Mouse (Mus musculus): ENCODE measurements around the gene Nf1.

The Nf1 gene

GRCm38 (mm10) chr11:79328060-79328459 lies 11.4 kb upstream of the Nf1 start:
- no peak for DNase-seq (ENCODE audit: low read depth, low spot score)

DNA sequence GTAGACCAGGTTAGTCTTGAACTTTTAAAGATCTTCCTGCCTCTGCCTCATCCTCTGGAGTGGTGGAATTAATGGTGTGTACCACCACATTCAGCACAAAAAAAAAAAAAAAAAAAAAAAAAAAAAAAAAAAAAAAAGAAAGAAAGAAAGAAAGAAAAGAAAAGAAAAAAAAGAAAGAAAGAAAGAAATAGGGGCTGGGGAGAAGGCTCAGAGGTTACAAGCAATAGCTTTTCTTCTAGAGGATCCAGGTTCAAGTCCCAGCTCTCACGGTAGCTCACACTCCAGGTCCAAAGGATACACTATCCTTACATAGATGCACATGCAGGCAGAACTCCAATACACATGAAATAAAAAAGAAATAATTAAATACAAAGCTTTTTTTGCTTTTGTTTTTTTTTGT lies 9.9 kb upstream of the Nf1 start:
- no peak for DNase-seq (ENCODE audit: low read depth, low spot score)

DNA sequence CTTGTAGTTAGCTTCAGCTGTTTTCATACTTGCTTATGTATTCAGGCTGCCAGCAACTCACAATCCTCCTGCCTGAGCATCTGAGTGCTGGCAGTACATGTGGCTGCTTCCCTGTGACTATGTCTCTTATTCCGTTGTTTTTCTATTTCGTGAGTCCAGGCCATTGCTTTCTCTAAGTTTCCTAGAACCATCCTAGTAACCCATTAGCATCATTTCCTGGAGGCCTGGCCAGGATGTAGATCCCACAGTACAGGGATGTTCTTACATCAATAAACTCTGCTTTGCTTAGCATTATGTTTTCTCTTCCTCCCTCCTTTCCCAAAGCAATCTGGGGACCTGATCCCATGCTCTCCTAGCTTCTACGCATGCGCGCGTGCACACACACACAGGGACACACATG lies 4.4 kb upstream of the Nf1 start:
- no peak for DNase-seq (ENCODE audit: low read depth, low spot score)

DNA sequence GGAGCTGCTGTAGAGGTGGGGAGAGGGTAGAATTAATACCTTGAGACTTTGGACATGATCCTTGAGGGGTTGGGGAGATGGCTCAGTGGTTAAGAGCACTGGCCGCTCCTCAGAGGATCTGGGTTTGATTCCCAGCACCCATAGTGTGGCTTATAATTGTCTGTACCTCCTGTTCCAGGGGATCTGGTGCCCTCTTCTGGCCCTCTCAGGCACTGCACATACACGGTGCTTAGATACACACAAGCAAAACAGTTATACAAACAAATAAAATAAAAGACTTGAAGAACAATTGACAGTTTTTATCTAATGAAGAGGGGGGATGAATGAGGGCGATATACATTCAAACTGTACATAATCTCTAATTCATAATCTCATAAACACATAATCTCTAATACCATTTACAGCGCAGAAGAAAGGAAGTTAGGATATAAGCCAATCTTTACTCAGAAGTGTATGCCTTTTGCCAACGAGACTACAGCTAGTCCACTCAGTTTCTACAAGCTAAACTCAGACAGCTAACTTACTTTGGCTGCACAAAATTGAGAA lies 2.7 kb upstream of the Nf1 start:
- peak; percentile 39 for DNase-seq (ENCODE audit: low read depth, low spot score)

DNA sequence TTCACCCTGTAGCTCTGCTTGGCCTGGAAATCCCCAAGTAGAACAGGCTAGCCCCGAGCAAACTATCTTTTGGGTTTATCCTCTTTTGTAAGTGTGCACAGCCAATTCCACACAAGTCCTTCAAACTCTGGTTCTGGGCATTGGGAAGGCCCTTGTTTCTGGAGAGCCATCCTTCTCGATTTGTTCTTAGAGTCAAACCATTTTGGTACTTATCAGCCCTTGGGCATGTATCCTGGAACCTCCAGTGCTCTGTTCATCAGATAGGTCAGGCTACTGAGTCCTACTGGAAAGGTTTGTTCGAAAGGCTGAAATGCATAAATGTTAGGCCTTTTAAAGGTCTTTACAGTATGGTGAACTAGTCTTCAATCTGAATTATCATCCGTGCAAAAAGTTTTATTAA lies 872 bp upstream of the Nf1 start:
- DNase-seq (ENCODE audit: low read depth, low spot score): peak; percentile 13

- DNase-seq (ENCODE audit: low read depth, low spot score): peak; percentile 57
Measured at GRCm38 (mm10) chr11:79339808-79340781, 602 bp downstream of the Nf1 start.

DNA sequence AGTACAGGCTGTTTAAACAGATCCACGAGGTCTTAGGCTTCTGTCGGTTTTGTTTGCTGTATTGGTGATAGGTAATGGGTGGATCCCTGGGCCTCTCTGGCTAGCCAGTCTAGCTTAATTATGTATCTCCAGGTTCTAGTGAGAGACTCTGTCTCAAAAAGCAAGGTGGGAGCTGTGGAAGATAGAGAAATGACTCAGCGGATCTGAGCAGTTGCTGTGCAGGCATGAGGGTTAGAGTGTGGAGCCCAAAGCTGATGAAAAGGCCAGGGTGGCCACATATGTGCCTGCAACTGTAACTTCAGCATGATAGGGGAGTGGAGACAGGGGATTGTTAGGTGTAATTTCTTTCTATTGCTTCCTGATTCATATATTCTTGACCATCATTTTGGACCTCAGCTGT lies 17.5 kb downstream of the Nf1 start:
- DNase-seq (ENCODE audit: low read depth, low spot score): no peak

DNA sequence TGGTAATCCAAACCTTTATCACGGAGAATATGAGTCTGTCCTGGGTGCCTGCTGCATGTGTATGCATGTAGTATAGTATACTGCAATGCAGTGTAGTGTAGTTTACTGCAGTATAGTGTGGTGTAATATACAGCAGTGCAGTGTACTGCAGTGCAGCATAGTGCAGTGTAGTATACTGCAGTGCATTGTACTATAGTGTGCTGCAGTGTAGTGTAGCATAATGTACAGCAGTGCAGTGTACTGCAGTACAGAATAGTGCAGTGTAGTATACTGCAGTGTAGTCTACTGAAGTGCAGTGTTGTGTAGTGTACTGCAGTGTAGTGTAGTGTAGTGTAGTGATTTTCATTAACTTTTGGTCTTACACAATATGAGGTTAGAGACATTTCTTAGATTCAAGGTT lies 17.9 kb downstream of the Nf1 start:
- DNase-seq (ENCODE audit: low read depth, low spot score): no peak

DNA sequence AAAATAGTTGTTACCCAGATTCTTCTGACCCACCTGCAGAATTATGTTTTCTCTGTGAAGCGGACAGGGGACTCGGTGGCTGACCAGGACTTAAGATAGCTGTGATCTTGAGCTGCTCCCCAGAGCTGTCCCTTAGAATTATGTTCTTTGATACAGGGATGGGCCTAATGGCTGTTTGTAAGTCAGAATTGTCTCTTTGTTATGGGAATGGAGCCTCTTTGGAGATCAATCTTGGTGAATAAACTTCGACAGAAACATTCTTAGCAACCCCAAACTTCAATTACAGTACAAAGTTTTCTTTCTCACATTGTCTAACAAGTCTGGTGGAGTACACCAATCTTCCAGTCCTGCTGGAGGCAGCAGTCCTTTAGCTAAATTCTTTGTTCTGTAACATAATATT lies 25.5 kb downstream of the Nf1 start:
- DNase-seq (ENCODE audit: low read depth, low spot score): no peak

DNA sequence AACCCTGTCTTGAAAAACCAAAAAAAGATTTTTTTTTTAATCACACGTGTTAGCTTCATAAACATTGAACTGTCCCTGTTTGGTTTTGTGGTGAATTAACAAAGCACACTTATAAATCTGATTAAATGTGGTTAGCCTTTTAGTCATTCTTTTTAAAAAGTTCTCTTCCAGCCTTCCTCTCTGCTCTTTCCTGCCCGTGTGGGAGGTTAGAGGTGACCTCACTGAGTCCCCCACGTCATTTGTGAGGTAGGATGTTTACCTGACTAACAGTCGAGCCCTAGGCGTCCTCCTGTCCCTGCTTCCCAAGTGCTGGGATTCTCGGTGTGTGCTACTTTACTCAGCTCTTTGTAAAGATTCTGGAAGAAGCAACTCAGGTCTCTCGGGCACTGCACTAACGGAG lies 26.8 kb downstream of the Nf1 start:
- peak; percentile 56 for DNase-seq (ENCODE audit: low read depth, low spot score)

DNA sequence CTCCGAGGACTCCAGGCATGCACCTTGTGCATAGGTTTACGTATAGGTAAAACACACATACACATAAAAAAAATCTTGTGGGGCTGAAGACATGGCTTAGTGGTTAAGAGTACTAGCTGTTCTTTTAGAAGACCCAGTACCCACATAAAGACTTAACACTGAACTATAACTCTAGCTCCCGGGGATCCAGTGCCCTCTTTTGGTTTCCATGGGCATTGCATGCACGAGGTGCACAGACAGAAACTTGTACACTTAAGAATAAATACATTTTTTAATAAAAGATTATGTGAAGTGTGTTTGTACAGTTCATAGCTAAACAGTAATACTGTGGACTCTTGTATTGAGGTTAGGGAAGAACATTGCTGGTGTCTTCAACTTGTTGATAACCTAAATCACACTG lies 33.5 kb downstream of the Nf1 start:
- DNase-seq (ENCODE audit: low read depth, low spot score): no peak

DNA sequence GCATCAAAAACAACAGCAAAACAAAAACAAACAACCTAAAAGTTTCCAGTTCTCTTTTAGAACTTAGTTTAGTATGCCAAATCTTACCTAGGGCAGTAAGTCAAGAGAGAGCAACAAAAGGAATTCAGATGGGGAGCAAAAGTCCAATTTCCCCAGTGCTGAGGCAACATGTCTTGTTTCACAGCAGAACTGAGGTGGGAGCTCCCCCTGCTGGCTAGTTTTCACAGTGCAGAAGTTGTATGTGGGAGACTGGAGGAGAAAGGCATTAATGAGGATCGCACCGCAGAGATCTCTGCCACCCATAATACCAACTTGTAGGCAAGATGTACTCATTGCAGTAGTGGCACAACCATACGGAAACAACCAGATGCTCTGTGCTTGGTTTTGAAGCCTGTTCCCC lies 58.8 kb downstream of the Nf1 start:
- peak; percentile 78 for DNase-seq (ENCODE audit: low read depth, low spot score)

- peak; percentile 30 for DNase-seq (ENCODE audit: low read depth, low spot score)
Measured at GRCm38 (mm10) chr11:79403625-79404319, 64.3 kb downstream of the Nf1 start.

GRCm38 (mm10) chr11:79413761-79414513 lies 74.4 kb downstream of the Nf1 start:
- no peak for DNase-seq (ENCODE audit: low read depth, low spot score)

DNA sequence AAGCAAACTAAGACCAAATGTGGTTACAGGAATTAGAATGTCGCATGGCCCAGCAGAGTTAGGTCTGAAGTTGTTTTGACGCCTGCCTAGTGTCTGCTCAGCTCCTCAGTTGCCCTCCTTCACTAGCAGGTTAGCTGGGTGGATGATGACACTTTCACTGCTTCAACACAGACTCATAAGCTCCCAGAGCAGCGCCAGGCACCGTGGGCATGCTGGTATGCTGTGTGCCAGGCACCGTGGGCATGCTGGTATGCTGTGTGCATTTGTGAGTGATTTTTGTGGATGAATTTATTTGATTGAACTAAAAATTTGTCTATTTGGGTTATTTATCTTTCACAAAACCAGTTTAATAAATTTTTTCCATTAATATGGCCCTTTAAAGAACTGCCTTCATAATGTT lies 83.0 kb downstream of the Nf1 start:
- no peak for DNase-seq (ENCODE audit: low read depth, low spot score)

- no peak for DNase-seq (ENCODE audit: low read depth, low spot score)
Measured at GRCm38 (mm10) chr11:79426571-79426970, 87.1 kb downstream of the Nf1 start.

- DNase-seq (ENCODE audit: low read depth, low spot score): peak; percentile 43
Measured at GRCm38 (mm10) chr11:79427638-79428037, 88.1 kb downstream of the Nf1 start.

GRCm38 (mm10) chr11:79435252-79435651 lies 95.8 kb downstream of the Nf1 start:
- no peak for DNase-seq (ENCODE audit: low read depth, low spot score)

DNA sequence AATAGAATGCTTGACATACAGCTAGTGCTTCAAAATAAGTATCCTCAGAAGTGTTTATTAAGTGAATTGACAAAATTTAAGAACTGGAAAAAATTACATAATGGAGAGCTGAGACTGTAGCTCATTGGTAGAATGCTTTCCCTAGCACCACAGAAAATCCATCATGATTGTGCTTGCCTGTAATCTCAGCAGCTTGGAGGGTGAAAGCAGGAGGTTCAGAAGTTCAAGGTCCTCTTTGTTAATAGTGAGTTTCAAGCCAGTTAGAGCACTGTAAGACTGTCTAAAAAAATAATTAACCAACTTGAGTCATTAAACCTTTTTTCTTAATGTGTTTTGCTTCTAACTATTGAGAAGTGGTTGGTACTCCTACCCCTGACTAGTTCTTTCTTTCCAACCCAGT lies 108.9 kb downstream of the Nf1 start:
- DNase-seq (ENCODE audit: low read depth, low spot score): no peak

DNA sequence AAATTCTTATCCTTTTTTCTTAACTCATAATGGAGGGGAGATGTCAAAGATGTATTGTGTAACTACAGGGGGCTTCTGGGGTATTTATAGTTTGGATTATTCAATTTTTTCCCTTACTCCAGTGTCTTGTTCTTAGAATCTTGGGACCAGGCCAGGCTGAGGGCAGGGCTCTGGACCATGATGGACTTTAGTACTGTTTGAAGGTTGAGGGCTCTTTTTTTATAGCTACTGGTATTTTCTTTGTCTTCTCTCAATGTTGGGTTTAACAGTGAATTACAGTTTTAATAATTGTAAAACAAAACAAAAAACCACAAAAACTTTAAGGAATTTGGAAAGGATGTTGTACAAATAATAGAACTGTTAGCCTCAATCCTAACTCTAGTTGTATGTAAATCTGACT lies 113.5 kb downstream of the Nf1 start:
- no peak for DNase-seq (ENCODE audit: low read depth, low spot score)

DNA sequence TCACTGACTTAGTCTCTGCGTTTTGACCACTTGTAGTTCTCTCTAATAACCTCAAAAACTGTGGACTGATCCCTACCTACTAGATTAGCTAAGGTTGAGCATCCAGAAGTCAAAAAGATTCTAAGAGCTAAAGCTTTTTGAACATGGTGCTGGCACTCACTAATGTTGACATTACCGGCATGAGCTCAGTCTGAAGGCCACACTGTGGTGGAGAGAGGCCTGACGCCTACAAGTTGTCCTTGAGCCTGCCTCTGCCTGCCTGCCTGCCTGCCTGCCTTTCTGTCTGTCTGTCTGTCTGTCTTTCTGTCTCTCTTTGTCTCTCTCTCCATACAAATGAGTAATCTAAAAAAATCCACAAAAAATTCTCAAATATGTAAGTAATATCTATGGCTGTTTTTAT lies 118.4 kb downstream of the Nf1 start:
- DNase-seq (ENCODE audit: low read depth, low spot score): no peak

DNA sequence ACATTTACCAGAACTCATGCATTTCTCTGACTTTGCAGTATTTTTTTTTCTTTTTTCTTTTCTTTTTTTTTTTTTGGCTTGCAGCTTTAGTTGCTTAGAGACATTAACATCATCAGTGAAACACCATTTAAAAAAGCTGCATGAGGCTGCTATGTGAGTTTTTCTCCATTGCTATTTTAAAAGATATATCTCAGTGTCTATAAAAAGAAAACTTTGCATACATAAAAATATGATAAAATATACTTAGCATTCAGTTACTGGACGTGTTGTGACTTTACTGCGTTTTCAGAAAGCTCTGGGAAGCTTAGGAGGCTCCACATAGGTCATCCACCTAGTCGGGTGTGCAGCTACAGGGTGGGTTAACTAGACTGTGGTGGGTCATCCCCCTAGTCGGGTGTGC lies 120.4 kb downstream of the Nf1 start:
- no peak for DNase-seq (ENCODE audit: low read depth, low spot score)
